Mouse (Mus musculus) left cerebral cortex, postnatal 10 days (tissue): Measurements from ENCODE around the gene Shroom3. TPM values are rescaled to one million over a fixed set of nuclear protein-coding genes. Genes with fewer than 3 reads are reported as not detected.
A peak's percentile ranks its signal among the peaks of the same experiment; 100 is the strongest.

Experiments used
- DNase-seq, 2 experiments: peaks; one replicate each; pipeline ENCODE4 v3.0.0; 2021 to 2022; ENCODE audit warnings: low spot score in 2 of 2, mixed read lengths in 1 of 2; ENCODE audit errors: extremely low spot score in 1 of 2
- intact Hi-C: fragments of 180-260 bp; cut with DNase I; formaldehyde crosslinking; loops from one replicate; pipeline ENCODE4 v1.15.1; 2025
- total RNA-seq, 2 experiments: library from RNA; stranded (reverse); gene quantifications; 2 replicates each; pipeline ENCODE4 v1.2.3; 2021

Shroom3 gene
- total RNA-seq, 2 experiments from 2014 or later: 4.2 to 4.9 TPM

- intact Hi-C loops: no loop called here
- DNase-seq: no peak
Measured at GRCm38 (mm10) chr5:92823495-92823894, 140.3 kb downstream of the Shroom3 start.

GRCm38 (mm10) chr5:92824304-92825009, 141.2 kb downstream of the Shroom3 start:
- DNase-seq: no peak
- intact Hi-C loops: no loop called here

GRCm38 (mm10) chr5:92830391-92830790, 147.2 kb downstream of the Shroom3 start:
- intact Hi-C loops: no loop called here
- no peak for DNase-seq

- no peak for DNase-seq
- intact Hi-C loops: no loop called here
Measured at GRCm38 (mm10) chr5:92834513-92834912, 151.3 kb downstream of the Shroom3 start.

- DNase-seq: no peak
- intact Hi-C loops: no loop called here
Measured at GRCm38 (mm10) chr5:92837311-92837710, 154.1 kb downstream of the Shroom3 start.

GRCm38 (mm10) chr5:92838351-92838784, 155.1 kb downstream of the Shroom3 start:
- intact Hi-C loops: no loop called here
- DNase-seq: no peak

GRCm38 (mm10) chr5:92839314-92839713, 156.1 kb downstream of the Shroom3 start:
- intact Hi-C loops: no loop called here
- DNase-seq: no peak

GRCm38 (mm10) chr5:92841474-92841873, 158.2 kb downstream of the Shroom3 start:
- peak in 1 of 2 experiments; percentile 30 for DNase-seq
- intact Hi-C loops: no loop called here

GRCm38 (mm10) chr5:92842417-92842816, 159.2 kb downstream of the Shroom3 start:
- intact Hi-C loops: no loop called here
- DNase-seq: no peak

GRCm38 (mm10) chr5:92842881-92843280, 159.6 kb downstream of the Shroom3 start:
- DNase-seq: no peak
- intact Hi-C loops: no loop called here

- intact Hi-C loops: no loop called here
- no peak for DNase-seq
Measured at GRCm38 (mm10) chr5:92843850-92844785, 160.9 kb downstream of the Shroom3 start.

- intact Hi-C loops: no loop called here
- DNase-seq: no peak
Measured at GRCm38 (mm10) chr5:92849743-92850142, 166.5 kb downstream of the Shroom3 start.

- intact Hi-C loops: no loop called here
- no peak for DNase-seq
Measured at GRCm38 (mm10) chr5:92850925-92851324, 167.7 kb downstream of the Shroom3 start.

GRCm38 (mm10) chr5:92854983-92855382, 171.7 kb downstream of the Shroom3 start:
- intact Hi-C loops: no loop called here
- no peak for DNase-seq

- peak in 1 of 2 experiments; percentile 34 for DNase-seq
- intact Hi-C loops: no loop called here
Measured at GRCm38 (mm10) chr5:92856346-92856745, 173.1 kb downstream of the Shroom3 start.

GRCm38 (mm10) chr5:92857177-92857576, 173.9 kb downstream of the Shroom3 start:
- intact Hi-C loops: no loop called here
- DNase-seq: peak in 1 of 2 experiments; percentile 41

- no peak for DNase-seq
- intact Hi-C loops: no loop called here
Measured at GRCm38 (mm10) chr5:92858104-92858503, 174.9 kb downstream of the Shroom3 start.

GRCm38 (mm10) chr5:92858576-92858975, 175.3 kb downstream of the Shroom3 start:
- no peak for DNase-seq
- intact Hi-C loops: no loop called here

- DNase-seq: no peak
- intact Hi-C loops: no loop called here
Measured at GRCm38 (mm10) chr5:92861416-92862112, 178.3 kb downstream of the Shroom3 start.
